Mouse (Mus musculus): ENCODE results near the gene Nek10.
"Not testable (repeated sequence)": the region's sequence is repeated elsewhere in the genome, so short reads cannot be mapped to it uniquely, and the experiment has no call there.

Nek10 gene

DNA sequence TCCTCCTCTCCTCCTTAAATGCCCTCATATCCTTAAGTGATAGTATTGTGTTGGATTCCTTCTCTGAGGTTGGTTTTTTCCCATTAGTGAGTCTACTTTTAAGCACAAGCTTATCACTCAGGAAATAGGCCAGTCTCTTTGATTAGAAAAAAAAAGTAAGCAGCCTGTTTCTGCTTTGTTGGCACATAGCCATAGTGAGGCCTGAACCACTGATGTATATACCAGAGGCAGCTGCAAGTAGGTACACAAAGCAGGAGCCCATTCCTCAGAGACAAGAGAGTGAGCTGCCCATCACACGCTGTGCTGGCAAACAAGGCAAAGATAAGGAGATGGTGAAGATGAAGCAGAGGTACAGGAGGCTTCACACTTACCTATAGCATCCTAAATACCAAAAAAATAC, 184.2 kb downstream of the Nek10 start:
- DNase-seq (ENCODE audit: low read depth), result no peak

DNA sequence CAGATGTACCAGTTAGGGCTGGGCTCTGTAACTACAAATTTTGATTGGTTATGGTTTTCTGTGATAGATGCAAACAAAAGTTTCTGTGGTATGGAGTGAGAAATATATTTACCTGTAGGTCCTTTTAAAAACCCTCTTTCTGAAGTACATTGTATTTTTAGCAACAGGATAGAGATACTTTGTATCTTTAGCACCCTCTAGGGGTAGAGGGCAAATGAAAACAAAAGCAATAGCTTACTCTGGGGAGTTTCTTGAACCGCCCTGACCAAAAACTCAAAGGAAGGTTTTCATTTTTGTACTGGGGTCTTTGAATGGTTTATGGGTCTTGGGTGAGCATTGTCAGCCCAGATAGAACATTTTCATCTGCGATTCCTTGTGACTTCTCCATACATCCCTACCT, 188.4 kb downstream of the Nek10 start:
- peak; percentile 3 for DNase-seq (ENCODE audit: low read depth)

DNA sequence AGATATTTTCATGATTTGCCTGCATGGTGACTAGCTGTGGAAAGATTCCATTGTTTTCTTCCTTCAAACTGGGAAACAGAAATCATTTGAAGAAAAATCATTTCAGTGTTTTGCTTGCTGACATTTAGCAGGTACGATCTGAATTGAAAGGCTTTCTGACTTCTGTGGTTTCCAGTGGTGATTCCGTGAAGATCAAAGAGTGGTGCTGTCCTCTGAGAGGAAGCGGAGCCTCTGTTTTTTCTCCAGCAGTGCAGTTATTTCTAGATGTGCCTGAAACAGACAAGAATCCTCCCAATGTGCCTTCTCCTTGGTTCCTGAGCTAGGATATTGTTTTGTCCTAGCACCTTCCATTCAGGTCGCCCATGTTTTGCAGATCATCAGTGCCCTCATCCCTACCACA, 208.2 kb downstream of the Nek10 start:
- DNase-seq (ENCODE audit: low read depth), result no peak

DNA sequence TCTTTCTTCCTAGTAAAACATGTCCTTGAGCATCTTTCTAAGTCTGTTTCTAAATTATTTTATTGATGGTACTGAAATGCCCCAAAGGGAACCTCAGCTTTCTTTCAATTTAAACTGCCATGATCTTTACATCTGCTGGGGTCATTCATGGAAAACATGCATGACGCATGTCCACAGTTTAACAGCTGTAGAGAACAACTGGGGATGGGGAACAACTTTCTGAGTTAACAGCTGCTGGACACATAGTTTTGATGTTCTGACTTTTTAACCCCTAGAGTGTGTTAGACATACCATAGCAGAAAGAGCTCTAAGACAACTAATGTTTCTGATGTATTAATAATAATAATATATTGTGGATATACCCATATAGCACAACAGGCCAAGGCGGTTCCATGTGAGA, 211.6 kb downstream of the Nek10 start:
- DNase-seq (ENCODE audit: low read depth), result no peak

DNA sequence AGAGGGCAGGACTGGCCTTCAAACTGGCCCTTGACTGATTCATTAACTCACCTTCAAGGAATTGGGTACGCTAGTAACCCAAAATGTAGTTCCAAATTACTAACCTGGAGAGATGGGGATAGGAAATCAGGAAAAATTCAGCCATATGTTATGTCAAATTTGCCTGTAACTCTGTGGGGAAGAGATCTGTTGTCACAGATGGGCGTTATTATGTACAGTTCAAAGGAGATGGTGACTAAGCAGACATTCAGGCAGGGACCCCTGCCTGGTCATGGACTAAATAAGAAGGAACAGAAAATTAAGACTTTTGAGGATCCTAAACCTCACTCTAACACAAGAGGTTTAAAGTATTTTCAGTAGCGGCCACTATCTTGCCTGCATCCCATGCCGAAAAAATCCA, 227.4 kb downstream of the Nek10 start:
- DNase-seq (ENCODE audit: low read depth), result not testable (repeated sequence)

DNA sequence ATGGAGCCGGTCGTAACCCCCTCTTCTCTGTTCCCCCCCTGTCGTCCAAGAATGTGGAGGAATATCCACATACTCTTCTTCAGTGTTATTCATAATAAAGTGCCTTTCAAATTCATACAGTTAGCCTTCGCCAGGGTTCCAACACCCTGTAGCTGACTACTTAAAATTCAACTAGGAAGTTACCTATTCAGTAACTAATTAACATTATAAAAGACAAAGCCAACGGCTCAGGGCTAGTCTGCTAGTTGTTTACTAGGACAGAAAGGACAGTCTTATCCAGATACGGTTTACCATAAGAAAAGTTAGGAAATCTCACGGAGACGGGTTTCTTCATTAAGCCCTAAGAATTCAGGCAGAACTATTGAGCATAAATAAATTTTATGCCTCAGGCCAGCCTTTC, 231.4 kb downstream of the Nek10 start:
- DNase-seq (ENCODE audit: low read depth), result not testable (repeated sequence)

DNA sequence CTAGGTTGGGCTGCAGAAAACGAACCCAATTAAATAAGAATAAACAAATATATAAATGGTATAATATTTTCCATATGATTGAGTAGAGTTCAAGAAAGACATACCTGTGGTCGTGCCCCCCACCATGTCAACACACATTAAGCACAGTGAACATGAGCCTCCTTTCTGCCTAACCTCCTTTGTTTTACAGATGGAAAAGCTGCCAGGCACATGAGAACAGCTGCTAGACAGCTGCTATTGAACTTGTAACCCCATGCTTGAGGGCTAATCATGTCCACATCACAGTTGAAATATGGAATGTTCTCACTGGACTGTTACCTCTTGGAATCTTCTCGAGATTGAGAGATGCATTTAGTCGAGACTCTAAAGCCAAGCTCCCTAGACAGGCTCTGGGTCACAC, 245.0 kb downstream of the Nek10 start:
- DNase-seq (ENCODE audit: low read depth), result no peak

DNA sequence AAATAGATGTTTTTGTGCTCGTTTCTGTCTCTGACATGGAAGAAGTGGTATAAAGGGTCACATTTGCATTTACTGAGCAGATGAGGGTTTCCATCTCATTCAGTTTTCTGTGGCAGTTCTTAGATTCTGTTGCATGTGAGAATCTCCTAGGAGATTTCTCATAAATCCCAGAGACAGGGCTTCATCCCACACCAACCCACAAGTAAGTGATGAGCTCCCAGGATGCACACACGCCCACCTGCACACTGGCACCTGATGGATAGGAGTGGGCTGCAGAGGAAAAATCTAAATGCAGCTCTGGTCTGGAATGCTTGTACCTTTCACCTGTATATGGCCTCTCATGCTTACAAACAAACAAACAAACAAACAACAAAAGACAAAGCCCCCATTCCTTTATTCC, 258.3 kb downstream of the Nek10 start:
- no peak for DNase-seq (ENCODE audit: low read depth)

All from induced T-regulatory cell, adult 2 months (primary cell).